Mouse (Mus musculus): ENCODE data around the gene Shh.

Gene Shh

GRCm38 (mm10) chr5:28466760-28467306, at the start of gene Shh:
Gene Shh, minus strand, starts transcription at chr5:28467256.
- no peak for DNase-seq

GRCm38 (mm10) chr5:28500792-28501439, 33.9 kb upstream of the Shh start:
- DNase-seq, result peak; percentile 94

GRCm38 (mm10) chr5:28498846-28499245, 31.8 kb upstream of the Shh start:
- no peak for DNase-seq

GRCm38 (mm10) chr5:28495712-28496650, 28.9 kb upstream of the Shh start:
- DNase-seq, result no peak

GRCm38 (mm10) chr5:28493550-28493949, 26.5 kb upstream of the Shh start:
- DNase-seq, result no peak

GRCm38 (mm10) chr5:28482991-28483390, 15.9 kb upstream of the Shh start:
- DNase-seq, result no peak

- no peak for DNase-seq
These were observed 14.7 kb upstream of the Shh start for GRCm38 (mm10) chr5:28481730-28482129.

- DNase-seq, result no peak
These were observed 9.6 kb upstream of the Shh start for GRCm38 (mm10) chr5:28476389-28477379.

- no peak for DNase-seq
These were observed 6.5 kb upstream of the Shh start for GRCm38 (mm10) chr5:28473556-28473955.

GRCm38 (mm10) chr5:28469525-28470202, 2.6 kb upstream of the Shh start:
- peak; percentile 77 for DNase-seq

- no peak for DNase-seq
These were observed 705 bp downstream of the Shh start for GRCm38 (mm10) chr5:28466351-28466750.

- peak; percentile 63 for DNase-seq
These were observed 1.5 kb downstream of the Shh start for GRCm38 (mm10) chr5:28465526-28465925.

- no peak for DNase-seq
These were observed 2.0 kb downstream of the Shh start for GRCm38 (mm10) chr5:28465099-28465406.

- peak; percentile 41 for DNase-seq
These were observed 2.5 kb downstream of the Shh start for GRCm38 (mm10) chr5:28464361-28465098.

GRCm38 (mm10) chr5:28463656-28464055, 3.4 kb downstream of the Shh start:
- peak; percentile 88 for DNase-seq

- DNase-seq, result peak; percentile 38
These were observed 4.1 kb downstream of the Shh start for GRCm38 (mm10) chr5:28462741-28463590.

- DNase-seq, result no peak
These were observed 5.7 kb downstream of the Shh start for GRCm38 (mm10) chr5:28461376-28461775.

- no peak for DNase-seq
These were observed 6.3 kb downstream of the Shh start for GRCm38 (mm10) chr5:28460556-28461350.

GRCm38 (mm10) chr5:28459456-28460225, 7.4 kb downstream of the Shh start:
- no peak for DNase-seq
